Mouse (Mus musculus): ENCODE results near the gene Lrp6. TPM values are rescaled to one million over a fixed set of nuclear protein-coding genes. Genes with fewer than 3 reads are reported as not detected.

Gene Lrp6
- total RNA-seq, 4 experiments from 2014 or later = 74.7 to 92.6 (median 89.5) TPM

GRCm38 (mm10) chr6:134431583-134431982 is 135.2 kb downstream of the Lrp6 start:
- no peak for DNase-seq

- no peak for DNase-seq
These were observed 136.5 kb downstream of the Lrp6 start for GRCm38 (mm10) chr6:134430161-134430799.

GRCm38 (mm10) chr6:134428455-134428854 is 138.3 kb downstream of the Lrp6 start:
- no peak for DNase-seq

GRCm38 (mm10) chr6:134427165-134427564 is 139.6 kb downstream of the Lrp6 start:
- no peak for DNase-seq

- DNase-seq = peak; percentile 52
These were observed 141.5 kb downstream of the Lrp6 start for GRCm38 (mm10) chr6:134425216-134425717.

GRCm38 (mm10) chr6:134421921-134422320 is 144.8 kb downstream of the Lrp6 start:
- DNase-seq = peak; percentile 49

- DNase-seq = no peak
These were observed 146.4 kb downstream of the Lrp6 start for GRCm38 (mm10) chr6:134420375-134420774.

- no peak for DNase-seq
These were observed 148.9 kb downstream of the Lrp6 start for GRCm38 (mm10) chr6:134417886-134418285.

- DNase-seq = no peak
These were observed 150.1 kb downstream of the Lrp6 start for GRCm38 (mm10) chr6:134416556-134417105.

GRCm38 (mm10) chr6:134414532-134414883 is 152.3 kb downstream of the Lrp6 start:
- DNase-seq = no peak

- no peak for DNase-seq
These were observed 152.8 kb downstream of the Lrp6 start for GRCm38 (mm10) chr6:134413706-134414531.

GRCm38 (mm10) chr6:134407226-134407625 is 159.5 kb downstream of the Lrp6 start:
- no peak for DNase-seq

GRCm38 (mm10) chr6:134403684-134404070 is 163.1 kb downstream of the Lrp6 start:
- no peak for DNase-seq

GRCm38 (mm10) chr6:134402914-134403683 is 163.7 kb downstream of the Lrp6 start:
- no peak for DNase-seq

Other genes with a start within 250 kb of the Lrp6 start
- gene Bcl2l14, start 170.6 kb downstream of the Lrp6 start, total RNA-seq (2022) = under 1 TPM in 2 of 4 experiments, not detected in 2; 0.12 to 0.22 TPM
- gene Mansc1, start 65.5 kb upstream of the Lrp6 start, total RNA-seq (2022) = 10 to 100 TPM in 1 of 4 experiments, 1 to 10 TPM in 3; 5.4 to 10.2 (median 7.8) TPM
- gene Borcs5, start 72.5 kb upstream of the Lrp6 start, total RNA-seq (2022) = 10 to 100 TPM; 18.4 to 25.8 (median 23.1) TPM
- 10 to 100 TPM; 24.6 to 41.3 (median 32.6) TPM for gene Dusp16, start 225.7 kb upstream of the Lrp6 start, total RNA-seq (2022)

All from adrenal gland, adult 8-10 months (tissue).